Mouse (Mus musculus) midbrain, embryonic 14.5 days (tissue): ENCODE measurements around the gene Rora. TPM values are rescaled to one million over a fixed set of nuclear protein-coding genes. Genes with fewer than 3 reads are reported as not detected.

ENCODE experiments used
- ATAC-seq: fragments of 200-750 bp; cut with Nextera tagmentation; 2 replicates; pipeline ENCODE4 v1.8.0; 2017; ENCODE audit warnings: moderate number of reproducible peaks, moderate library complexity; ENCODE audit not compliant: low FRiP score, low TSS enrichment
- DNase-seq: peaks from one replicate; pipeline ENCODE4 v3.0.0-alpha.2; 2015
- H3K27ac ChIP-seq: fragments of 300-500 bp; sonication (generic); replicated peaks from 2 replicates; pipeline ENCODE4 v1.5.1; 2014; ENCODE audit warnings: mild to moderate bottlenecking, low read depth, low read length, moderate library complexity
- H3K27me3 ChIP-seq: fragments of 300-500 bp; sonication (generic); 2 replicates; pipeline ENCODE4 v1.6.1; 2014; ENCODE audit warnings: low read length, control low read depth, mixed read lengths; ENCODE audit not compliant: control insufficient read depth, insufficient read depth
- H3K36me3 ChIP-seq: fragments of 300-500 bp; sonication (generic); 2 replicates; pipeline ENCODE4 v1.6.1; 2014; ENCODE audit warnings: low read length, control low read depth; ENCODE audit not compliant: control insufficient read depth, insufficient read depth
- H3K4me1 ChIP-seq: fragments of 300-500 bp; sonication (generic); 2 replicates; pipeline ENCODE4 v1.6.1; 2014; ENCODE audit warnings: mild to moderate bottlenecking, antibody characterized with exemption, low read length, control low read depth; ENCODE audit not compliant: control insufficient read depth, insufficient read depth
- H3K4me2 ChIP-seq: fragments of 300-500 bp; sonication (generic); 2 replicates; pipeline ENCODE4 v1.6.1; 2014; ENCODE audit warnings: mild to moderate bottlenecking, low read length, moderate library complexity
- H3K4me3 ChIP-seq: fragments of 300-500 bp; sonication (generic); replicated peaks from 2 replicates; pipeline ENCODE4 v1.5.1; 2014; ENCODE audit warnings: low read depth, low read length
- H3K9ac ChIP-seq: fragments of 300-500 bp; sonication (generic); replicated peaks from 2 replicates; pipeline ENCODE4 v1.6.1; 2014; ENCODE audit warnings: mild to moderate bottlenecking, low read length, moderate library complexity
- H3K9me3 ChIP-seq: fragments of 300-500 bp; sonication (generic); 2 replicates; pipeline ENCODE4 v1.6.1; 2016; ENCODE audit warnings: low read length, control low read depth, mixed read lengths; ENCODE audit not compliant: control insufficient read depth
- WGBS: fragments of 180-500 bp; shearing (Covaris S2); extraction: QIAGEN DNeasy Blood & Tissue Kit; methylation state at CpG from one replicate; pipeline ENCODE4 v1.1.7; 2014; 5-methylcytosine and 5-hydroxymethylcytosine counted together
- polyA plus RNA-seq: library from polyadenylated mRNA; unstranded; fragments of >200 nt; fragmentation: Nextera tagmentation; extraction: Ambion mirVana; gene quantifications from 2 replicates; pipeline ENCODE4 v1.2.1, GENCODE M21; 2014

Gene Rora
- polyA plus RNA-seq, 1 experiment from 2014 or later = 39.1 TPM

DNA sequence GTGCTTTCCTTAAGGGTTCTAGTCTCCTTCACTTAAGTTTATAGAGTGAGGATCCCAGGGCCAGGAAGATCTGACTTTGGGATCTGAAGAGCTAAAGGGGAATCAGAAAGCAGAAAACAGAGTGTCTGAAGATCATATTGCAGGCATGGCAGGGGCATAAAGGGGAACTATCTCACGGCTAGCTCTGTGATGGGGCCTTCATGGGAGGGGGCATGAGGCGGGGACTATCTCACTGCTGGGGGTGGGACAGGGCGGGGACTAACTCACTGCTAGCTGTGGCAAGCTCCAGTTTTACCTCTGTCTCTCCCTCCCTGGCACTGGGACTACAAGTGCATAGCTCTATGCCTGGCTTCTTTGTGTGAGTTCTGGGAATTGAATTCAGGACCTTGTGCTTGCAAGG, 279.6 kb downstream of the Rora start:
- 61% methylated on average over 3 of the region's 3 CpGs for WGBS
- DNase-seq (no peak), ATAC-seq (no peak)
- H3K27ac ChIP-seq = no peak overlapping the region
- no peak overlapping the region for H3K4me3 ChIP-seq
- H3K27me3 ChIP-seq = no peaks in the 10 kb centered on the region
- no peaks in the 10 kb centered on the region for H3K4me1 ChIP-seq
- H3K4me2 ChIP-seq = no peak overlapping the region
- H3K9ac ChIP-seq = no peak overlapping the region
- no peaks in the 10 kb centered on the region for H3K36me3 ChIP-seq
- H3K9me3 ChIP-seq = no peaks in the 10 kb centered on the region; the same call in 1 of the 2 replicates

GRCm38 (mm10) chr9:68934238-68934637, 280.7 kb downstream of the Rora start:
- ATAC-seq = no peak
- WGBS = 68% methylated on average over 4 of the region's 4 CpGs
- DNase-seq = no peak
- no peaks in the 10 kb centered on the region for H3K27me3 ChIP-seq
- H3K4me2 ChIP-seq = no peak overlapping the region
- H3K4me1 ChIP-seq = no peaks in the 10 kb centered on the region
- no peak overlapping the region for H3K4me3 ChIP-seq
- H3K27ac ChIP-seq = no peak overlapping the region
- no peak overlapping the region for H3K9ac ChIP-seq
- H3K36me3 ChIP-seq = no peaks in the 10 kb centered on the region
- H3K9me3 ChIP-seq = no peaks in the 10 kb centered on the region

DNA sequence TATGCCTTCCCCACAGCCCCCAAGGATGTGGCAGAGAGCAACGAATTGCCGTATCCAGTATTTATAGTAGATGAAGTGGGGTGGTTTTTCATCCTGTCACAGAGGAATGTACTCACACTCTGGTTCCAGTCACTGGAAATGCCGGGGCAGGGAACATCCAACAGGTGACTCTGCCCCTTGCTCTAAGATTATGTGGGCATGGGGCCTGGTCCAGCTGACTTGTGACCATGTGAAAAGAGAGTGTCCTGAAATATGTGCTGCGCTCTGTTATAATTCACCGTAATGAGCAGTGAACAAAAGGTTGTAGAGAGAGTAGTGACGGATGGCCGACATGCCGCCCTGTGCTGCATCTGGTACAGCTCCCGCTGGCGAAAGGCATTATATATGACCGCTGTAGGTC, 282.0 kb downstream of the Rora start:
- H3K36me3 ChIP-seq = no peaks in the 10 kb centered on the region
- no peak overlapping the region for H3K27ac ChIP-seq
- 0 out of 2 replicates have a peak, but pooled peaks cover 5% of the 10 kb centered on the region for H3K4me1 ChIP-seq
- no peaks in the 10 kb centered on the region for H3K27me3 ChIP-seq
- no peak overlapping the region for H3K4me2 ChIP-seq
- 95% methylated on average over 11 of the region's 11 CpGs for WGBS
- no peaks in the 10 kb centered on the region for H3K9me3 ChIP-seq
- no peak for ATAC-seq
- H3K4me3 ChIP-seq = no peak overlapping the region
- H3K9ac ChIP-seq = no peak overlapping the region
- no peak for DNase-seq

- Histone ChIP-seq H3K9ac (no peak overlapping the region), H3K4me1 (0 out of 2 replicates have a peak, but pooled peaks cover 8% of the 10 kb centered on the region), H3K4me2 (no peak overlapping the region), H3K9me3 (no peaks in the 10 kb centered on the region), H3K4me3 (no peak overlapping the region), H3K27ac (no peak overlapping the region), H3K36me3 (no peaks in the 10 kb centered on the region), H3K27me3 (no peaks in the 10 kb centered on the region)
- 58% methylated on average over 7 of the region's 7 CpGs for WGBS
- no peak for ATAC-seq
- peak; percentile 16 for DNase-seq
Observed at GRCm38 (mm10) chr9:68941037-68941436, 287.5 kb downstream of the Rora start.

DNA sequence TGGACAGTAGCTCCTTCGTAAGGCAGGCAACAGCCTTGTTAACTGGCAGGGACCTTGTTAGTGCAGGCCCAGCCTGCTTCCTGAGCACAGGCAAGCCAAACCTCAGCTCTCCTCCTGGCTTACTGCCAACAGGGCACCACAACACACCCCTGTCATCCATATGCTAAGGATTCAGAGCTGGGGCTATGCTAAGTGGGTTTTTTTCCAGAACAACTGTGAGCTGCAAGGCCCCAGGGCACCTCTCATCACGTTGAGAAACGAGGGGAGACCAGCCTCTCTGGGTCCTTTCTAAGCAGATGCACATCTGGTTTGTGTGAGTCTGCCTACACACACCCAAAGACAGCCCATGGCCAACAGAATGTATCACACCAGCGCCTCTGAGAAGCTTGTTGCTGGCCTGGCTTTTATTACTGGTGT, 289.0 kb downstream of the Rora start:
- no peak overlapping the region for H3K9ac ChIP-seq
- ATAC-seq (no peak), DNase-seq (peak; percentile 57)
- no peaks in the 10 kb centered on the region for H3K27me3 ChIP-seq
- H3K4me3 ChIP-seq = no peak overlapping the region
- H3K27ac ChIP-seq = no peak overlapping the region
- WGBS = 54% methylated on average over 4 of the region's 4 CpGs
- no peaks in the 10 kb centered on the region for H3K36me3 ChIP-seq
- H3K4me1 ChIP-seq = 0 out of 2 replicates have a peak, but pooled peaks cover 8% of the 10 kb centered on the region
- no peak overlapping the region for H3K4me2 ChIP-seq
- no peaks in the 10 kb centered on the region for H3K9me3 ChIP-seq

DNA sequence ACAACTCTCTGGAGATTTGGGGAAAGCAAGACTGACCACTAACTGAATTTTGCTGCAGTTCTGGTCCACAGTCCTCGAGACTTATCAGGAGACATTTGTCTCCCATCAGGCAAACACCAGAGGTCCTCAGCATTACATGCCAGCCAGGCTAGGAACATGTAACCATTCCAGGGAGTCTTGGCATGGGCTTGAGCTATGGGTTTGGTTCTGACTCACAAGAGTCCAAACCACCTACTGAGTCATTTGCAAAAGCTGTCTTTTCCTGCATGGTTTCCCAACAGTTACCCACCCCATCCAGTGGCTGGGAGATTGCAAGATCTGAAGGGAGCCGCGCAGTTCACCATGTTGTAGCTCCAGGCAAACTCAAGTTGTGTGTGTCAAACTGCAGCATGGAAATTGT, 290.4 kb downstream of the Rora start:
- WGBS = 93% methylated on average over 3 of the region's 3 CpGs
- ATAC-seq = no peak
- H3K4me3 ChIP-seq = no peak overlapping the region
- H3K9ac ChIP-seq = no peak overlapping the region
- H3K9me3 ChIP-seq = no peaks in the 10 kb centered on the region
- DNase-seq = no peak
- H3K4me2 ChIP-seq = no peak overlapping the region
- H3K27me3 ChIP-seq = no peaks in the 10 kb centered on the region
- no peak overlapping the region for H3K27ac ChIP-seq
- 0 out of 2 replicates have a peak, but pooled peaks cover 8% of the 10 kb centered on the region for H3K4me1 ChIP-seq
- no peaks in the 10 kb centered on the region for H3K36me3 ChIP-seq

DNA sequence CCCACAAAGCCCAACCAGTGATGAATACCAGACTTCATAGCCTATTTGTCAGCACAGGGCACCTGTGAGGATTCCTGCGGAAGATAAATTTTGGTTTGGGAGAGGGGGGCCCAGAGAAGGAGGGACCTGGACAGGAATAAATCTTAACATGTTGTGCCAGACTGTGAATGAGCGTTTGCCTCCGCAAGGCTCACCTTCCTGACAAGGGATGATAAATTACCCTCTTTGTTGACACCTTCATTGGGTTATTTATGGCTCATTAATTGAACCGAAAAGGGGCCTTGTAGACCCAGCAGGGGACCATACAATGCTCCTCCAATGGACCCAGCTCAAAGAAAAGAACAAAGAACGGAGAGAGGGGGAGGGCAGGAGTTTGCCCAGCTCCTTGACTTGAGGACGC, 294.1 kb downstream of the Rora start:
- no peaks in the 10 kb centered on the region for H3K36me3 ChIP-seq
- H3K4me2 ChIP-seq = no peak overlapping the region
- DNase-seq (no peak), ATAC-seq (no peak)
- no peaks in the 10 kb centered on the region for H3K4me1 ChIP-seq
- H3K9me3 ChIP-seq = no peaks in the 10 kb centered on the region
- no peak overlapping the region for H3K27ac ChIP-seq
- no peak overlapping the region for H3K4me3 ChIP-seq
- H3K9ac ChIP-seq = no peak overlapping the region
- no peaks in the 10 kb centered on the region for H3K27me3 ChIP-seq
- WGBS = 26% methylated on average over 6 of the region's 6 CpGs

GRCm38 (mm10) chr9:68948141-68948540, 294.6 kb downstream of the Rora start:
- no peaks in the 10 kb centered on the region for H3K27me3 ChIP-seq
- H3K4me1 ChIP-seq = no peaks in the 10 kb centered on the region
- WGBS = 70% methylated on average over 3 of the region's 3 CpGs
- no peak overlapping the region for H3K4me2 ChIP-seq
- H3K36me3 ChIP-seq = no peaks in the 10 kb centered on the region
- ATAC-seq (no peak), DNase-seq (no peak)
- no peaks in the 10 kb centered on the region for H3K9me3 ChIP-seq
- H3K27ac ChIP-seq = no peak overlapping the region
- H3K4me3 ChIP-seq = no peak overlapping the region
- H3K9ac ChIP-seq = no peak overlapping the region

DNA sequence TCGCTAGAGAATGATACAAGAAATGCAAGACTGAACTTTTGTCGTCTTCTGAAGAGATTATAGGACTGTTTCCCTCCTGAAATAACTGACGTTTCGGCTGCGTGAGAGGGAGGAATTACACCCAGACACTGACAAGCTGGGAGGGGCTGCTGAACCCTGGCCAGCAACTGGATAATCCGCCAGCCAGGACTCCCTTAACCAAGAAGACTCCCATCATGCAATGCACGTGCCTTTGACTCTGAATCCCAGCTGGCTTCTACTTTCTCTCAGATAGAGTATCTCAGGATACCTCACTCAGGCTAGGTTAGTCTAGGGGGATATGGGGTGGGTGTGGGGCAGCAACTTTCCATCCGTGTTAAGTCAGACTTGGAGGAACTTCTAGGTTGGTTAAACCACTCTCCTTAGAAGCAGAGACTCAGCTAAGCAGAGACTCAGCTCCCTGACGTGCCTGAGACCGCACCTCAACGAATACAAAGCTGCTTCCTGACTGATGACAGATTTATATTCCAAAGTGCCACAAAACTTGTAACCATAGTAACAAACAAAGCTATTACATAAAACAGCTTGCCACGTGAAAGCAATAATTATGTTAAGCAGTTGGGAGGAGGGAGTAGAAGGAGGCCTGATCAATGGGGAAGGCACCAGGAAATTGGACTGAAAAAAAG, 302.8 kb downstream of the Rora start:
- no peak overlapping the region for H3K4me2 ChIP-seq
- H3K4me1 ChIP-seq = no peaks in the 10 kb centered on the region
- no peaks in the 10 kb centered on the region for H3K27me3 ChIP-seq
- H3K36me3 ChIP-seq = no peaks in the 10 kb centered on the region
- no peak for ATAC-seq
- H3K9me3 ChIP-seq = no peaks in the 10 kb centered on the region
- no peak overlapping the region for H3K4me3 ChIP-seq
- H3K9ac ChIP-seq = no peak overlapping the region
- no peak overlapping the region for H3K27ac ChIP-seq
- WGBS = 36% methylated on average over 12 of the region's 12 CpGs
- peak; percentile 19 for DNase-seq
